Mouse (Mus musculus) mouse embryonic stem cell (cell line): ENCODE measurements around the gene Aff1.

ENCODE experiments used
- in situ Hi-C, 2 experiments: fragments of 300-500 bp; cut with MboI; formaldehyde crosslinking; loops; 1 replicate in 1 of 2; 3 replicates in 1 of 2; pipeline ENCODE4 v1.14.3; 2019 to 2020; ENCODE audit warnings: low sequenced_read_pairs in 2 of 2, low pct_unique_long_range_greater_than_20kb in 1 of 2, mixed read lengths in 1 of 2; ENCODE audit not compliant: unreplicated experiment in 1 of 2

Gene Aff1

GRCm38 (mm10) chr5:103759489-103760424 is 67.6 kb downstream of the Aff1 start:
- in situ Hi-C loops: no loop called here

DNA sequence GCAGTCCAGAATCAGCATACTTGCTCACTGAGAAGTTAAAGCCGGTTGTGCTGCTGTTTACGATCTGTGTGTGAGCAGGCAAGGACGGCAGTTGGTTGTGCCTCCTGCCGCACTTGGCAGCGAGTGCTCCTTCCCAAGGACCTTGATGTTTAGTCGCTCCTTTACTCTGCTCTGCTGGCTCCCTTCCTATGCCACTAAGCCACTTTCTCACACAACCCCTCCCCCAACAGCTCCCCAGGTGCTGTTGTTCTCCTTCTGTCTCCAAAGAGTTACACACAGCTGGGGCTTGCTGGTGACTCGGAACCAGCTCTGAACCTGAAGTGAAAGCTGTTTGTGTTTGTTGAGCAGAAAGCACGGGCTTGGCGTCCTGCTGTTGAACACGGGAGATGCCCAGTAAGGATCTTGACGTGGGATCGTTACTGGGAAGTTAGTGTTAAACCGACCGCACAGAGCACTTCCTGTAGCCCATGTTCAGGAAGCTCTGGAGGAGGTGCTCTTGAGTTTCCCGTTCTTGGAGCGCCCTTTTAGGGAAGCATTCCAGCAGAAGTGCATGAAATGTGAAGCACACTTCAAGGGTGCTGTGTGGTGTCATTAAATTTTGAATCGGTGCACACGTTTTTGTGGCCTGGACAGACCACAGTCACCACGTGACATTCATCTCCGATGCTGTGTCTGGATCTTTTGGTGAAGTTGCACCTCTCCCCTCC is 68.4 kb downstream of the Aff1 start:
- in situ Hi-C loops: no loop called here

DNA sequence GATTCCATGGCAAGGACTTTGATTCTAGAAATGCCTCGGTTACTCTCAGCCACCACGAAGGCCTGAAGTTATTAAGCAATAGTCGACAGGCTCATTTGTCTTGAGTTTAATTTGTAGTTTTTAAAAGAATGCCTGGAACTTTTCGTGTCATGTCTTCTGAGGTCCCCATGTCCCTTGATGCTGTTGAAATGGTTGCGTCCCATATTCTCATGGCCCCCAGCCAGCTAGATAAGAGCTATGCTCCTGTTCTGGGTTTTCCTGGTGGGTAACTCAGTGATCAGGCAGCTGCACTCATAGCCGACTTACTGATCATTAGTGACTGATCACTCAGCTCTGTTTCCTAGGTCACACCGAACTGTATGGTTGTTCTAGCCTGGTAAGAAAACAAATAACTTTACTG is 69.6 kb downstream of the Aff1 start:
- in situ Hi-C loops: no loop called here

DNA sequence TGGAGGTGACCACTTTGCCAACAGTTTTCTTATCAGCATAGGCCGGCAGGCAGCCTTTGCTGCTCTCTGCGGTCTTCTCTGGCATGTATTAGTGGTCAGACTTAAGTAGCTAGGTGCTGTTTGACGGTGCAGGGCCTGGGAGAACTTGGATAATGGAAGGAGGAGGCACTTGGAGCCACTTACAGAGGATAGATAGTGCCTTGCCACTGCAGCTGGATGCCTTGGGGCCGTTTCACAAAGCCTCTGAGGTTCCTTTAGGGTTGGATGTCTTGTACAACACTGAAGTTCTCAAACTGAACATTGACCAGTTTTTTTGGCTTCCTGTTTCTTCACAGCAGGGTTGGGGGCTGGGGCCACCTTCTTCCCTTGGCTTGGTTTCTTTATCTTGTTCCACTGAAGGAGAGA is 70.7 kb downstream of the Aff1 start:
- in situ Hi-C loops: no loop called here

- in situ Hi-C loops: no loop called here
Observed at GRCm38 (mm10) chr5:103765356-103765755, 73.2 kb downstream of the Aff1 start.

GRCm38 (mm10) chr5:103765758-103766431 is 73.7 kb downstream of the Aff1 start:
- in situ Hi-C loops: no loop called here

DNA sequence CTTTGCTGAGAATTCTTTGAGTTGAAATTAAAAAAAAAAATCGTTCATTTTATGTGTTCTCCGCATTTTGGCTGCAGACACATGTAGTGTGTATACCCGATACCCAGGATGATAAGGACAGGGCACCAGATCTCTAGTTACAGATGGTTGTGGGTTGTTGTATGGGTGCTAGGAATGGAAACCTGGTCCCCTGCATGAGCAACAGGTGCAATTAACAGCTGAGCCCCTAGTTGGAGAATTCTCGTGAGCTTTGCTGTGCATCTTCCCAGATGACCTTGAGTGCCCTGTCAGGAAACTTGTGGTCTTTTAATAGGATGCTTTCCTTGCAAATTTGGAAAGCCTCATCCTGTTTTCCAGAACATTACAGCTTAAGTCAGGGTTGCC is 74.2 kb downstream of the Aff1 start:
- in situ Hi-C loops: no loop called here

DNA sequence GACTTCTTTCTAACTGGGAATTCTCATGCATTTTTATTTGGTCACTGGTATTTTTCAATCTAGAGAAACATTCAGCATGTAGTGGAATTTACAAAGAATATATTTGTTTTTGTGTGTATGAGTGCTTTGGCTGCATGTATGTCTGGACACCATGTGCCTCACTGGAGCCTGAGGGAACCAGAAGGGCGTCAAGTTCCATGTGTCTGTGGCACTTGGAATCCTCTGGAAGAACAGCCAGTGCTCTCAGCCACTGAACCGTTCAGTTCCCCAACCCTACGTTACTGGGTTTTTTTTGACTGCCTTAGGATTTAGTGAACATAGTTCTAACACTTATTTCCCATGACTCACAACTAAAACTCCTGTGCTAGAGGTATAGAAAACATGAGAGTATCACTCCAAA is 76.8 kb downstream of the Aff1 start:
- in situ Hi-C loops: no loop called here

GRCm38 (mm10) chr5:103769701-103770100 is 77.5 kb downstream of the Aff1 start:
- in situ Hi-C loops: no loop called here

- in situ Hi-C loops: no loop called here
Observed at GRCm38 (mm10) chr5:103770447-103771222, 78.5 kb downstream of the Aff1 start.

DNA sequence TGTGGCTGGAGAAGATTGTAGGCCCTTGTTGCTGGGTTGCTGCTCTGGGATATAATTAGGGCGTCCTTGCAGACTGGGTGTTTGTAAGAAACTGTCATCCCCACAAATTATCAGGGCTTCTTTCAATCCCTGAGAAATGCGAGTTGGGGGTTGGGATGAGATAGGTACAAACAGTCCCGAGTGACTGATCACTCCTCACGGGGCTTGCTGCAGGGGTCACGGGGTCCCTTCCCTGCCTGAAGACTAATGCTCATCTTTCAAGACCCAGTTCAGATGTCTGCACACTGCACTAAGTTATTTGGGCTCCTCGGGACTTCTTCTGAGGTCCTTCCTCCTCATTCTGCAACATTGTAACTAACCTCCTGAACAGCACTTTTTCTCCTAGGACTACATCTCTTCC is 79.2 kb downstream of the Aff1 start:
- in situ Hi-C loops: no loop called here

- in situ Hi-C loops: no loop called here
Observed at GRCm38 (mm10) chr5:103772252-103772651, 80.1 kb downstream of the Aff1 start.

GRCm38 (mm10) chr5:103773100-103773552 is 81.0 kb downstream of the Aff1 start:
- in situ Hi-C loops: no loop called here

DNA sequence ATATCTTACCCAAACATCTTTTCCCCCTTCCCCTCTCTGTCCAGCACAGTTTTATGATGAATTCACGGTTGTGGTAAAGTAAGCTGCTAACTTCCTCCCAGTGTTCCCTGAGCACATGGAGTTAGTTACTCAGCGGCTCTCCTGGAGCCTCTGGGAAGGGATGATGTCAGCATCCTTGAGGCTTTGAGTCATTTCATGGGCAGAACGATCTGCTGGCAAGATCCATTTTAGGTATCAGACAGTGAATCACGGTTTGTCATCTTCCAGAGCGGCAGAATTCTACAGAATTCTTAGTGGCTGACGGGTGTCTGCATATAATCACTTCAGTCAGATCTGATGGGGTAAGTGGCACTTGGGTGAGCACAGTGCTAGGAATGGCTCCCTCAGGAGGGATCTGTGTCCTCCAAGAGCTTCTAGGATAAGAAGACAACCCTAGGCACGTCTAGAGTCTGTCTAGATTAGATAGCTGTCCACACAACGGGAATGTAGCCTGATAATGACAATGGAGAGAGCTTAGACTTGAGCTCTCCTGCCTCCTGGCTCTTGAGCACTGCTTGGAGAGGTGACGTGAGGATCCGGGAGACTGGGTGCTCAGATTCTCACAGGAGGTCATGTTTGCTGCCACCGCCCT is 82.6 kb downstream of the Aff1 start:
- in situ Hi-C loops: no loop called here

- in situ Hi-C loops: no loop called here
Observed at GRCm38 (mm10) chr5:103775429-103775828, 83.3 kb downstream of the Aff1 start.

GRCm38 (mm10) chr5:103776842-103777241 is 84.7 kb downstream of the Aff1 start:
- in situ Hi-C loops: no loop called here

DNA sequence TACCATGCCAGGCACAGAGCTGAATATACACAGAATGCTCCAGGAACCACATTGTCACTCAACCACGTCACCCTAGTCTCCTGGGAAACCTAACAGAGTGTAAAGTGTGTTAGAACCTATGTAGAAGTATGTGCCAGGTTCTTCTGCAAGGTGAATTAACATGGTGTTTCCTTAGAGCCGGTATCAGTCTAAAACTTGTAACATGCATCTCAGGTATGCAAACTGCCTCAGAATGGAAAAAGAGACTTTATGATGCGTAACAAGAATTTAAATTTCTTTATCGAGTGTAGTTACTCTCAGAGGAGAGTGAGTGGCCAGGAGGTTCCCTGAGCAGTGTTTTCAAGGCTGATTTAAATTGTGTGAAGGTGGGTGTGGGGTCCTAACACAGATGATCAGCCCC is 85.3 kb downstream of the Aff1 start:
- in situ Hi-C loops: no loop called here
